Mouse (Mus musculus): Measurements from ENCODE around the gene Brinp3.
"Not testable (repeated sequence)": the region's sequence is repeated elsewhere in the genome, so short reads cannot be mapped to it uniquely, and the experiment has no call there.

The Brinp3 gene

GRCm38 (mm10) chr1:146494681-146495331, at the start of gene Brinp3:
TSS of gene Brinp3 (plus strand) at chr1:146494760.
- DNase-seq: no peak

- DNase-seq: no peak
Measured at GRCm38 (mm10) chr1:146494221-146494620, 339 bp upstream of the Brinp3 start.

DNA sequence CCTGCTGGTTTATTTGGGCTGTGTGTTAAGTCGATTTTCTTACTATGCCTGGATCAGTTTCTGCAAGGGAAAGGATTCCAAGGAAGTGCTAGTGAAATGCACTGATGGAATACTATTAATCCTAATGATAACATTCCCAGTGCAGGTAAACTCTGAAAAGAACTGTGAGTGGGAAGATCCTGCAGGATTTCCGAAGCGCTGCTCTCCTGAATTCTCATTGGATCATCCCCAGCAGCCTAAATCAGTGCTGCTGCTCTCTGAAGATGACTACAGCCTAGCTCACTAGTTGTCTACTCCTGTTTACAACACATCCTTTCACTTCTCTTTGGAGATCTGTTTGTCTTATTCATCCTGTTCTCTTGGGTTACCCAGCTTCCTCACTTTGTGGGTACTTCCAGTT, 826 bp downstream of the Brinp3 start:
- DNase-seq: no peak

DNA sequence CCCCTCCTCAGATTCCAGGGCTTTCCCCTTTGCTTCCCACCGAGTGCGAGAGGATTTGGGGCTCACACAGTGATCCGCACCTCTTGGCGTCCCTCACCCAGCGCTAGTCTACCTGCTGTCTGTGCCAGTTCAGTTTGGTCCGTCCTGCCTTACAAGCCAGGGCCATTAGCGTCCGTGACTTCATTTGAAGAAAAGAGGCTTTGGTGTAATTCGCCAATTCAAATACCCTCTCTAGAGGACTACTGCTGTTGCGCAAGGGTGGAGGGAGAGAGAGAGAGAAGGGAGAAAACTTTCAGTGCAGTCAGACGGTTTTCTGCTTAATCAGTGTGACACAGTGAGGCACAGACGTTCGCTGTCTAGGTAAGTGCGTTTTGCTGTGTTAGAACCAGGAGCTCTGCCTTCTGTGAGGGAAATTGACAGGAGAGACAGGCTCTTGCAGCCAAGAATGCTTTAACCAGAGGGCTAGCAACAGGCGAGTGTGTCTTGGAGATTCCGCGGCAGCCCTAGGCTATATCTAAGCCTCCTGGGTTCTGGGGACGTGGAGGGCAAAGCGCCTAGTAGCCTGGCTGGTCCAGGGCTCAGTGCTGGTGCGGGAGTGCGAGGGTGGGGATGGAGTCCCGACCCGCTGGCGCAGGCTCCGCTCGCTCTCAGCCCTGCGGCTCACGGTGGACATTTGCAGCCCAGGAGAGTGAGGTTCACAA, 3.0 kb downstream of the Brinp3 start:
- DNase-seq: no peak

DNA sequence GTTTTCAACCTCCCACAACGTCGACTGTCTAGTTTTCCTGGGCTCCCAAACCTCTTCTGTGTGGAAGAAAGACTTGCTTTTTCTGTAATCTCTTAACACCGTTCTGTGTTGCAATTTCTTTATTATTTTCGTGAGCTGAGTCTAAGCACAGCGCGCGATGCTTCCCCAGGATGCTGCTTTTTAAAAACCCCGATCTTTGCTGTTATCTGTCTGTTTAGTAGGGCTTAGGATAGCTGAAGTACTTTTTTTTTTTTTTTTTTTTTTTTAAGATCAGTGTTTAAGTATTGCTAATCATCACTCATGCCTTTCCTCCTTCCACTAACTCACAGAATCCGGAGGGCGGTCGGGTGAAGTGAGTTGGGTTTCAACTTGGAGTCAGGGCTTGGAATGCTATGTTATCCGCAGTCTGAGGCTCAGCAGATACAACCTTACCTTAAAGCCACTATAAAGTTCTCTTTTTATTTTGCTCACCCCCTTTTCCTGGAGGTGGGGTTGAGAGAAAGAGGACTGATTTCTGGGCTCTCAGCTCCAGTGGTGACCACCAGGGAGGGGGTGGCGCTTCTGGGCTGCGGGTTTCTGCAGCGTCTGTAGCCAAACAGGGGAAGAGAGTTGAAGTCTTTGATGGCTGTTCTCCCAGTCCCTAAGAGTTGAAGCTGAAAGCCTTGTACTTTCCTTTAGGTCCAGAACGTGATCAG, 3.7 kb downstream of the Brinp3 start:
- DNase-seq: no peak

- no peak for DNase-seq
Measured at GRCm38 (mm10) chr1:146498780-146499114, 4.2 kb downstream of the Brinp3 start.

GRCm38 (mm10) chr1:146515377-146515776, 20.8 kb downstream of the Brinp3 start:
- DNase-seq: no peak

- no peak for DNase-seq
Measured at GRCm38 (mm10) chr1:146523727-146524573, 29.4 kb downstream of the Brinp3 start.

GRCm38 (mm10) chr1:146528572-146528971, 34.0 kb downstream of the Brinp3 start:
- no peak for DNase-seq

GRCm38 (mm10) chr1:146546847-146547428, 52.4 kb downstream of the Brinp3 start:
- DNase-seq: no peak

- no peak for DNase-seq
Measured at GRCm38 (mm10) chr1:146556982-146557381, 62.4 kb downstream of the Brinp3 start.

DNA sequence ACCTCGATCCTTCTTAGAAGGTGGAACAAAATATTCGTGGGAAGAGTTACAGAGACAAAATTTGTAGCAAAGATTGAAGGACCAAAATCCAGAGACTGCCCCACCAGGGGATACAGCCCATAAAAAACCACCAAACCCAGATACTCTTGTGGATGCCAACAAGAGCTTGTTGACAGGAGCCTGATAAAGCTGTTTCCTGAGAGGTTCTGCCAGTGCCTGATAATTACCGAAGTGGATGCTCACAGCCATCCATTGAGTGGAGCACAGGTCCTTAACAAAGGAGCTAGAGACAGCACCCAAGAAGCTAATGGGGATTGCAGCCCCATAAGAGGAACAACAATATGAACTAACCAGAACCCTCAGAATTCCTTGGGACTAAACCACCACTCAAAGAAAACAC, 67.6 kb downstream of the Brinp3 start:
- no peak for DNase-seq

DNA sequence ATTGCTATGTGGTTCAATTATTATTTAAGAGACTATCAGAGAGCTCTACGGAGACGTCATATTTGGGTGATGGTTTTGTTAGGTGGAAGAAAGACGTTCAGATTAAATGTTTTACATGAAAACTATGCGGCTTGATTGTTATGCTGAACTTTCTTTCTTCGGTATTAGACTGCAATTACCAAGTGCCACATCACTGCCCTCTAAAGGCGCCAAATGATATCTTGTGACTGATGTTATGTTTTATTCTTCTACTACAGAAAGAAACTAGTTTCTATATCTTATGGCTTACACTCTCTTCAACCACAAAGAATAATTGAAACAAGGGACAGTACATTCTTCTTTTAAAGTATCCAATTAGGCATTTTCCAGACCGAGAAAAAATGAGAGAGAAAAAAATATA, 89.6 kb downstream of the Brinp3 start:
- no peak for DNase-seq

GRCm38 (mm10) chr1:146632895-146633294, 138.3 kb downstream of the Brinp3 start:
- DNase-seq: no peak

- DNase-seq: no peak
Measured at GRCm38 (mm10) chr1:146657214-146657613, 162.7 kb downstream of the Brinp3 start.

- DNase-seq: no peak
Measured at GRCm38 (mm10) chr1:146700724-146701123, 206.2 kb downstream of the Brinp3 start.

DNA sequence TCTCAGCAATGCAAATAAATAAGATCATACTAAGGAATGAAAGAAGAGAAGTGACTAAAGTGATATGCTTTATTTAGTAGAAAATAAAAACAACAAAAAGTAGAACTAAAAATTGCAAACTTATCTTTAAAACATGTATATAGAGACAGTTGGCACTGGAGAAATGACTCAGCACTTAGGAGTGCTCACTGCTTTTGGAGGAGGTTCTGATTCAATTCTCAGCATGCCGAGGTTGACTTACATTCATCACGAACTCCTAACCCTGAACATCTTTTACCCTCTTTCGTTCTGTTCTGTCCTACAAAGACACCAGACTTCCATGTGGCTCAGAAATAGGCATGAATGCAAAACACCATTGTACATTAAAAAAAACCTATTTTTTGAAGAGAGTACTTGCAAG, 225.0 kb downstream of the Brinp3 start:
- DNase-seq: no peak

GRCm38 (mm10) chr1:146724784-146725513, 230.4 kb downstream of the Brinp3 start:
- not testable (repeated sequence) for DNase-seq

- no peak for DNase-seq
Measured at GRCm38 (mm10) chr1:146751066-146751465, 256.5 kb downstream of the Brinp3 start.

DNA sequence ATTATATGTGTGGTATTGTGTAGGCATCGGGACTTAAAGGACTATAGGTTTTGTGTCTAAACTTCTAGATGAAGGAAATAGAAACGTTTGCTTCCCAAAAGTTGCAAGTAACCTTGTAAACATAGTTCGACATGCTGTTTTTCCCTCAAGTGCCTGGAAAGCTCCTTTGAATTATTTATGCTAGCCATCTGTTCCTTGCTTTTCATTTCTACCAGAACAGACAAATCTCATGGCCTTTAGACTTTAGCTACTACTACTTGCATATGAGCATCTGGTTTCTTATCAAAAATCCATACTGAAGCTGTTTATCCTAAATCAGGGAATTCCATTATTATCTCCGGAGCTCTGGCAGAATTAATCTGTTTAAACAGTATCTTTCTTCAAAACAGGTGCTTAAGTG, 288.7 kb downstream of the Brinp3 start:
- no peak for DNase-seq

GRCm38 (mm10) chr1:146787236-146787635, 292.7 kb downstream of the Brinp3 start:
- no peak for DNase-seq

GRCm38 (mm10) chr1:146792826-146793225, 298.3 kb downstream of the Brinp3 start:
- no peak for DNase-seq

Data from B cell, adult 2 months (primary cell).